Comparison of ENCODE assay signal across 8 mouse cellular contexts in the genomic region with DNA sequence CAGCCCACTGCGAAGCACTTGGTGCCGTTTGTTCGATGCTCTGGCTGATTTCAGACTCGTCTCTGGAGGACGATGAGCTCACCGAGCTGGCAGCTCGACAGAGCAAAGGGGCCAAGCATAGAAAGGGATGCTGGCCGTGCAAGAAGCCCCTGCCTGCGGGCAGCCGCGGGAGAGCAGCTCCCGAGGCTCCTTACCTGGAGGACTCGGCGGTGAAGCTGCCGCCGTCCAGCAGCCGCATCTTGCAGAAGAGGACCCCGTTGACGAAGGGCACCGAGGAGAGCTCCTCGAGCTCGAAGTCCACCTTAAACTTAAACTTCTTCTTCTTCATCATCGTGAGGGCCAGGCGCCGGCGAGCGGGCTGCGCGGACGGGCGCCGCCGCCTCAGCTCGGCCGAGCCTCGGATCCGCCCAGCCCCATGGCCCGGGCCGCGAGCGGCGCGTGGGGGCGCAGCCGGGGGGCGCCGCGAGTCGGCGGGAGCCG. TPM values are rescaled to one million over a fixed set of nuclear protein-coding genes. Genes with fewer than 3 reads are reported as not detected.
DNase-seq lines count a peak whose midpoint lies in the region; ATAC-seq and TF ChIP-seq lines count a peak whose summit lies in the region.

No protein-coding gene starts in this region.

- no peak overlapping the region for H3K27ac ChIP-seq in thymus, adult 2 months (ENCODE audit: control insufficient read depth, insufficient read depth, low read length)
- peak overlapping the region; percentile 80 for H3K27ac ChIP-seq in forebrain, embryonic 14.5 days (ENCODE audit: low read depth, low read length)
- peak overlapping the region; percentile 70 for H3K27ac ChIP-seq in hindbrain, embryonic 11.5 days (ENCODE audit: low read depth, low read length)
- peak overlapping the region; percentile 79 for H3K27ac ChIP-seq in liver, embryonic 12.5 days

- 6% methylated on average over 51 of the region's 51 CpGs for WGBS in thymus, adult 2 months
- WGBS in forebrain, embryonic 14.5 days, result under 1% methylated on average over 49 of the region's 51 CpGs
- under 1% methylated on average over 36 of the region's 51 CpGs for WGBS in hindbrain, embryonic 11.5 days
- WGBS in liver, embryonic 12.5 days (ENCODE audit: insufficient replicate concordance), result under 1% methylated on average over 51 of the region's 51 CpGs

- ATAC-seq in forebrain, embryonic 14.5 days, result peak; percentile 85
- ATAC-seq in hindbrain, embryonic 11.5 days (ENCODE audit: low FRiP score), result peak; percentile 85
- peak; percentile 82 for ATAC-seq in liver, embryonic 12.5 days

- H3K4me1 ChIP-seq in thymus, adult 2 months (replicated peaks; ENCODE audit: control insufficient read depth, insufficient read depth, low read length), result peaks cover 7% of the 10 kb centered on the region
- H3K4me1 ChIP-seq in forebrain, embryonic 14.5 days (ENCODE audit: control insufficient read depth, insufficient read depth, low read length), result peaks cover 19% of the 10 kb centered on the region
- no peaks in the 10 kb centered on the region for H3K4me1 ChIP-seq in hindbrain, embryonic 11.5 days (replicated peaks; ENCODE audit: control insufficient read depth, insufficient read depth, low read length)
- peaks cover 23% of the 10 kb centered on the region; the same call in 1 of the 2 replicates for H3K4me1 ChIP-seq in liver, embryonic 12.5 days

- peak; percentile 39; the same call in 1 of the 2 replicates for TF ChIP-seq CTCF in thymus, adult 2 months (IDR thresholded peaks at IDR 0.05; ENCODE audit: borderline replicate concordance, control insufficient read depth, extremely low read depth, insufficient read depth, low read length, poor library complexity)

- no peaks in the 10 kb centered on the region for H3K9me3 ChIP-seq in forebrain, embryonic 14.5 days (replicated peaks; ENCODE audit: control insufficient read depth, low read length)
- no peaks in the 10 kb centered on the region for H3K9me3 ChIP-seq in hindbrain, embryonic 11.5 days (ENCODE audit: control insufficient read depth, low read length)
- no peaks in the 10 kb centered on the region for H3K9me3 ChIP-seq in liver, embryonic 12.5 days (replicated peaks)

- H3K36me3 ChIP-seq in thymus, adult 2 months (ENCODE audit: control insufficient read depth, insufficient read depth, low read length), result no peaks in the 10 kb centered on the region
- H3K36me3 ChIP-seq in forebrain, embryonic 14.5 days (ENCODE audit: control insufficient read depth, insufficient read depth, low read length), result no peaks in the 10 kb centered on the region
- H3K36me3 ChIP-seq in hindbrain, embryonic 11.5 days (ENCODE audit: control insufficient read depth, insufficient read depth, low read length), result no peaks in the 10 kb centered on the region
- no peaks in the 10 kb centered on the region for H3K36me3 ChIP-seq in liver, embryonic 12.5 days

- peak overlapping the region; percentile 75 for H3K4me2 ChIP-seq in forebrain, embryonic 14.5 days (ENCODE audit: low read length)
- H3K4me2 ChIP-seq in hindbrain, embryonic 11.5 days (replicated peaks; ENCODE audit: low read depth, low read length), result peak overlapping the region; percentile 81
- peak overlapping the region; percentile 98 for H3K4me2 ChIP-seq in liver, embryonic 12.5 days

- peak; percentile 52 for DNase-seq in thymus, adult 2 months
- no peak for DNase-seq in thymus, postnatal 25 days
- DNase-seq in c-Kit-negative CD71-positive TER-119-positive erythroid progenitor cells, embryonic 14.5 days (ENCODE audit: low read depth, low spot score), result peak; percentile 3
- peak; percentile 68 for DNase-seq in forebrain, embryonic 14.5 days (ENCODE audit: low spot score)
- peak; percentile 69 for DNase-seq in hindbrain, embryonic 11.5 days (ENCODE audit: low spot score)
- DNase-seq in naive thymus-derived CD4-positive, alpha-beta T cell, adult 2 months (ENCODE audit: low read depth), result peak; percentile 70
- DNase-seq in thymus, postnatal 4 days, result no peak

- TF ChIP-seq POLR2A in thymus, adult 2 months (IDR thresholded peaks at IDR 0.05; ENCODE audit: control insufficient read depth, extremely low read depth, insufficient read depth, low read length, poor library complexity), result no peak

- H3K4me3 ChIP-seq in thymus, adult 2 months (ENCODE audit: control insufficient read depth, insufficient read depth, low read length), result peak overlapping the region; percentile 77
- peak overlapping the region; percentile 63 for H3K4me3 ChIP-seq in forebrain, embryonic 14.5 days (ENCODE audit: low read depth, low read length)
- H3K4me3 ChIP-seq in hindbrain, embryonic 11.5 days (ENCODE audit: low read depth, low read length), result peak overlapping the region; percentile 60
- peak overlapping the region; percentile 68 for H3K4me3 ChIP-seq in liver, embryonic 12.5 days

- H3K9ac ChIP-seq in forebrain, embryonic 14.5 days (ENCODE audit: low read length), result peak overlapping the region; percentile 83
- H3K9ac ChIP-seq in hindbrain, embryonic 11.5 days (ENCODE audit: low read depth, low read length), result peak overlapping the region; percentile 84
- H3K9ac ChIP-seq in liver, embryonic 12.5 days, result peak overlapping the region; percentile 74

- H3K27me3 ChIP-seq in thymus, adult 2 months (ENCODE audit: control insufficient read depth, insufficient read depth, low read length), result no peaks in the 10 kb centered on the region
- no peaks in the 10 kb centered on the region for H3K27me3 ChIP-seq in forebrain, embryonic 14.5 days (replicated peaks; ENCODE audit: control insufficient read depth, insufficient read depth, low read length)
- no peaks in the 10 kb centered on the region for H3K27me3 ChIP-seq in hindbrain, embryonic 11.5 days (ENCODE audit: control insufficient read depth, insufficient read depth, low read length)
- H3K27me3 ChIP-seq in liver, embryonic 12.5 days (replicated peaks), result no peaks in the 10 kb centered on the region

RNA-seq across cellular contexts. Expression of a gene that starts 0.4 kb away (rescaled TPM):
- polyA plus RNA-seq in thymus, adult 2 months (2012; rRNA removed), result 6.2 and 6.5 TPM in 2 replicates
- polyA plus RNA-seq in forebrain, embryonic 14.5 days (2014; fragmentation: Nextera tagmentation; extraction: Ambion mirVana), result 11.1 and 11.6 TPM in 2 replicates
- polyA plus RNA-seq in hindbrain, embryonic 11.5 days (2014; fragmentation: Nextera tagmentation; extraction: Ambion mirVana), result 12.5 and 14.9 TPM in 2 replicates
- 4.5 TPM in 2 replicates for polyA plus RNA-seq in liver, embryonic 12.5 days (2016; fragmentation: Nextera tagmentation; extraction: Ambion mirVana)

RNA-seq across cellular contexts. Expression of a gene that starts 53.2 kb away (rescaled TPM):
- not detected in 2 replicates for polyA plus RNA-seq in thymus, adult 2 months (2012; rRNA removed)
- not detected in 2 replicates for polyA plus RNA-seq in forebrain, embryonic 14.5 days (2014; fragmentation: Nextera tagmentation; extraction: Ambion mirVana)
- polyA plus RNA-seq in hindbrain, embryonic 11.5 days (2014; fragmentation: Nextera tagmentation; extraction: Ambion mirVana), result not detected in 2 replicates
- not detected in 2 replicates for polyA plus RNA-seq in liver, embryonic 12.5 days (2016; fragmentation: Nextera tagmentation; extraction: Ambion mirVana)

Comparison
In these comparisons a context has a peak if more than half of its experiments do, and no peak if none do; other contexts are left out.
1. DNase-seq: peak in thymus, adult 2 months (single experiment), c-Kit-negative CD71-positive TER-119-positive erythroid progenitor cells, embryonic 14.5 days (single experiment), forebrain, embryonic 14.5 days (single experiment), hindbrain, embryonic 11.5 days (single experiment) and naive thymus-derived CD4-positive, alpha-beta T cell, adult 2 months (single experiment); none in thymus, postnatal 25 days (single experiment) and thymus, postnatal 4 days (single experiment).
2. Peak in every context shown above with its lines, with median percentiles within 50 percentile points of each other: H3K4me3 ChIP-seq, ATAC-seq, H3K4me2 ChIP-seq and H3K9ac ChIP-seq.